Mouse (Mus musculus) kidney, postnatal 0 days (tissue): ENCODE measurements around the gene Cd68. TPM values are rescaled to one million over a fixed set of nuclear protein-coding genes. Genes with fewer than 3 reads are reported as not detected.
"Not testable (repeated sequence)": the region's sequence is repeated elsewhere in the genome, so short reads cannot be mapped to it uniquely, and the experiment has no call there.

Experiments
- ATAC-seq: fragments of 200-750 bp; cut with Nextera tagmentation; replicated peaks from 2 replicates; pipeline ENCODE4 v1.8.0; 2017; ENCODE audit warnings: low read depth, moderate number of reproducible peaks, moderate TSS enrichment, moderate library complexity; ENCODE audit not compliant: low FRiP score
- DNase-seq: peaks from one replicate; pipeline ENCODE4 v3.0.0-alpha.2; 2016; ENCODE audit warnings: low spot score
- H3K27ac ChIP-seq: fragments of 300-500 bp; sonication (generic); 2 replicates; pipeline ENCODE4 v1.5.1; 2014; ENCODE audit warnings: mild to moderate bottlenecking
- H3K27me3 ChIP-seq: fragments of 300-500 bp; sonication (generic); 2 replicates; pipeline ENCODE4 v1.6.1; 2014; ENCODE audit warnings: low read length, mixed read lengths; ENCODE audit not compliant: insufficient read depth
- H3K36me3 ChIP-seq: fragments of 300-500 bp; sonication (generic); 2 replicates; pipeline ENCODE4 v1.6.1; 2014; ENCODE audit warnings: low read length, mixed read lengths; ENCODE audit not compliant: insufficient read depth
- H3K4me1 ChIP-seq: fragments of 300-500 bp; sonication (generic); replicated peaks from 2 replicates; pipeline ENCODE4 v1.6.1; 2014; ENCODE audit warnings: antibody characterized with exemption, low read length, mixed read lengths; ENCODE audit not compliant: insufficient read depth
- H3K4me2 ChIP-seq: fragments of 300-500 bp; sonication (generic); 2 replicates; pipeline ENCODE4 v1.6.1; 2014; ENCODE audit warnings: mild to moderate bottlenecking, low read length, moderate library complexity, mixed read lengths
- H3K4me3 ChIP-seq: fragments of 300-500 bp; sonication (generic); replicated peaks from 2 replicates; pipeline ENCODE4 v1.5.1; 2014; ENCODE audit warnings: low read depth, low read length
- H3K9ac ChIP-seq: fragments of 300-500 bp; sonication (generic); 2 replicates; pipeline ENCODE4 v1.6.1; 2014; ENCODE audit warnings: low read depth, low read length
- H3K9me3 ChIP-seq: fragments of 300-500 bp; sonication (generic); replicated peaks from 2 replicates; pipeline ENCODE4 v1.6.1; 2016; ENCODE audit warnings: low read length, inconsistent platforms, mixed read lengths
- CTCF ChIP-seq: IDR thresholded peaks from 2 replicates; pipeline ENCODE4 v1.5.1; 2016; ENCODE audit warnings: antibody characterized with exemption, low read depth, mild to moderate bottlenecking, moderate library complexity
- WGBS: fragments of 180-500 bp; shearing (Covaris S2); extraction: QIAGEN DNeasy Blood & Tissue Kit; methylation state at CpG from one replicate; pipeline ENCODE4 v1.1.7; 2014; 5-methylcytosine and 5-hydroxymethylcytosine counted together
- polyA plus RNA-seq: library from polyadenylated mRNA; unstranded; fragments of >200 nt; fragmentation: Nextera tagmentation; extraction: Ambion mirVana; gene quantifications from 2 replicates; pipeline ENCODE4 v1.2.1, GENCODE M21; 2015

The Cd68 gene
- polyA plus RNA-seq, 1 experiment from 2014 or later: 10.4 TPM

DNA sequence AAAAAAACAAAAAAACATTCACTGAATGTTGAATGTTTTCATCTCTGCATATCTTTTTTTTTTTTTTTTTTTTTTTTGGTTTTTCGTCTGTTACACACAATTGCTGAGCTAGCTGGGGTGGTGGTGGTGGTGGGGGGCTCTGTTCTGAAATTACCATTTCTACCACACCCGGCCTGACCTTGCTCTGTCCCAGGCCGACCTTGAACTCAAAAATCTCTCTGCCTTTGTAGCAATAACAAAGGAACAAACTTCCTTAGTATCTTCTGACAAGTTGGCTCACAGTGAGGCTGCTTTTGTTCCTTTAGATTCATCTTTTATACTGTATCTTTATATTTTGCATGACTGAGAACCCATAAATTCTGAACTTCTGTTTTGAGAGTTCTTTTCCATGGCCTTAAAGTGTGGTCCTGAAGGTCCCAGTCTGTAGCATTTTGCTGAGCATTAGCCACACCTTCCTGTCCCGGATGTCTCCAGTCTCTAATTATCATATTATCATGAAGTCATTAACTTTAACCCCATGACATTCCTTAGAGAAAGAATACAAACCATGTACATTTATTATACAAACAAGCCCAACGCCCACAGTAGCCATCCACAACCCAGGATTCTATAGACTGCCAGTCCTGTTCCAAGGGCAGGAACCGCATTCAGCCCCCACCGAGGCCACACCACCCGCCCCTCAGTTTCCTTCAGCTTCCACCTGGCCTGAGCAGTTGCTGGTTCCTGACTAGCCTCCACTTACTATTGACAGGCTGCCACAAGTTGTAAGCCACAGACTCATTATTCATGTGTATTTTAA, 38.1 kb upstream of the Cd68 start:
- 64% methylated on average over 8 of the region's 8 CpGs for WGBS

DNA sequence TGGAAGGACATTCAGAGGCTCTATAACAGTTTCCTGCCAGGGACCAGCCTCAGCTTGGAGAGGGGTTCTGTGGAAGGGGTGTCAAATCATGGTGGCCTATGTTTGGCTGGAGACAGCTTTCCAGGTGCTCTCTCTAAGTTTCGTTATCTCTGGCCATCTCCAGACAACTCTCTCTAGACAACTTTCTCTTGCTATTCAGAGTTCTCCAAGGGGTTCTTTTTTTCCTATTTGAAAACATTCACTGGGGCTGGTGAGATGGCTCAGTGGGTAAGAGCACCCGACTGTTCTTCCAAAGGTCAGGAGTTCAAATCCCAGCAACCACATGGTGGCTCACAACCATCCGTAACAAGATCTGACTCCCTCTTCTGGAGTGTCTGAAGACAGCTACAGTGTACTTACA, 37.4 kb upstream of the Cd68 start:
- H3K27ac ChIP-seq, H3K4me2 ChIP-seq, ATAC-seq, H3K27me3 ChIP-seq, H3K36me3 ChIP-seq, H3K9ac ChIP-seq, H3K4me3 ChIP-seq, DNase-seq, H3K9me3 ChIP-seq, H3K4me1 ChIP-seq: not testable (repeated sequence)
- WGBS: 65% methylated on average over 2 of the region's 3 CpGs

More for the DNA sequence above, 38.1 kb upstream of the Cd68 start:
- TF ChIP-seq CTCF: no peak
- H3K4me1 ChIP-seq: no peaks in the 10 kb centered on the region
- no peak overlapping the region for H3K9ac ChIP-seq
- H3K27ac ChIP-seq: no peak overlapping the region
- no peaks in the 10 kb centered on the region for H3K9me3 ChIP-seq
- H3K36me3 ChIP-seq: no peaks in the 10 kb centered on the region
- ATAC-seq (no peak), DNase-seq (no peak)
- H3K4me3 ChIP-seq: no peak overlapping the region
- H3K27me3 ChIP-seq: no peaks in the 10 kb centered on the region
- H3K4me2 ChIP-seq: no peak overlapping the region

DNA sequence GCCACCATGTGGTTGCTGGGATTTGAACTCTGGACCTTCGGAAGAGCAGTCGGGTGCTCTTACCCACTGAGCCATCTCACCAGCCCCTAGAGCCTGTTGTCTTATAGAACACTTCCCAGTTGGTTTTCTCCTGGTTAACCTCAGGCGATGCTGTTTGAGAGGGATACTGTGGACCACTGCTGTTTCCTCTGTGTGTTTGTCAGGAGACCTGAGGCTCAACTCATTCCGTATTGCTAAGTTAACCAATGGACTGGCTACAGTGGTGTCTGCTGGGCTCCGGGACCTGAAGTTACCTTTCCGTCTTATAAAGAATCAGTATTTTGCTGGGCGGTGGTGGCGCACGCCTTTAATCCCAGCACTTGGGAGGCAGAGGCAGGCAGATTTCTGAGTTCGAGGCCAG, 36.9 kb upstream of the Cd68 start:
- H3K36me3 ChIP-seq, H3K27me3 ChIP-seq, DNase-seq, H3K9me3 ChIP-seq, H3K9ac ChIP-seq, H3K4me3 ChIP-seq, H3K4me1 ChIP-seq, ATAC-seq, H3K27ac ChIP-seq, H3K4me2 ChIP-seq: not testable (repeated sequence)
- 94% methylated on average over 9 of the region's 10 CpGs for WGBS

DNA sequence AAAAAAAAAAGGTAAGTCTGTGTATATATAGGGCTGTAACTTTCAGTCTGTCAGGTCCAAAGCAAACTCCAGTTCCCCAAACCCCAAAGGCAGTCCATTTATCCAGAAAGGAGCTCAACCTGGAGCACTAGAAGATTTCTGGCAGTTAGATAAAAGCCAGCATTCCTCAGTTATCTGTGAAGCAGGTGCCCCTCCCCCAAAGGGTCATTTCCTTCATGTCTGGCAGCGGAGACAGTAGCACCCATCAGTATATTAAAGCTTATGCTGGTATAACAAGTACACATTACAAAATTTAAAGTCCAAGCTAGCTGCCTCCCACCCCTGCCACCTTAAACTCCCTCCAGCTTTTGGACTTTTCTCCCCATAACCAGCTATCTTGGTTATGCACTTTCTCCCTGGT, 33.6 kb upstream of the Cd68 start:
- no peak overlapping the region for H3K9ac ChIP-seq
- H3K4me1 ChIP-seq: peaks cover 8% of the 10 kb centered on the region
- 47% methylated on average over 1 of the region's 1 CpGs for WGBS
- no peaks in the 10 kb centered on the region for H3K36me3 ChIP-seq
- H3K9me3 ChIP-seq: no peaks in the 10 kb centered on the region
- no peak for TF ChIP-seq CTCF
- H3K27me3 ChIP-seq: no peaks in the 10 kb centered on the region
- ATAC-seq (no peak), DNase-seq (no peak)
- H3K27ac ChIP-seq: no peak overlapping the region
- H3K4me3 ChIP-seq: no peak overlapping the region
- H3K4me2 ChIP-seq: no peak overlapping the region

DNA sequence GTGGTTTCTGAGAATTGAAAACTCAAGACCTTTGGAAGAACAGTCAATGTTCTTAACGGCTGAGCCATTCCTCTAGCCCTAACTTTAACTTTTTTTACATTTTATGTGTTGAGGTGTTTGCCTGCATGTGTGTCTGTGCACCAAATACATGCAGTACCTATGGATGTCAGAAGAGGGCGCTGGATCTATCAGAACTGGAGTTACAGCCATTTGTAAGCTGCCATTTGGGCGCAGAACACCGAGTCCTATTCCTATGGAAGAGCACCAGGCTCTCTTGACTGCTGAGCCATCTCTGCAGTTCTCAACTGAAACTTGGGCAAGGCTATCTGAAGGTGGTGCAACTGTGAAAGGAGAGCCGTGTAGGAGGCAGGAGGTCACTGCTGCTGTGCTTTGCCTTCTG, 32.6 kb upstream of the Cd68 start:
- H3K4me3 ChIP-seq: no peak overlapping the region
- no peak overlapping the region for H3K9ac ChIP-seq
- WGBS: 69% methylated on average over 5 of the region's 5 CpGs
- ATAC-seq (no peak), DNase-seq (no peak)
- H3K27ac ChIP-seq: no peak overlapping the region
- TF ChIP-seq CTCF: peak; percentile 34; the same call in 1 of the 2 replicates
- no peaks in the 10 kb centered on the region for H3K36me3 ChIP-seq
- no peaks in the 10 kb centered on the region for H3K27me3 ChIP-seq
- H3K9me3 ChIP-seq: no peaks in the 10 kb centered on the region
- H3K4me2 ChIP-seq: no peak overlapping the region
- H3K4me1 ChIP-seq: peaks cover 9% of the 10 kb centered on the region

DNA sequence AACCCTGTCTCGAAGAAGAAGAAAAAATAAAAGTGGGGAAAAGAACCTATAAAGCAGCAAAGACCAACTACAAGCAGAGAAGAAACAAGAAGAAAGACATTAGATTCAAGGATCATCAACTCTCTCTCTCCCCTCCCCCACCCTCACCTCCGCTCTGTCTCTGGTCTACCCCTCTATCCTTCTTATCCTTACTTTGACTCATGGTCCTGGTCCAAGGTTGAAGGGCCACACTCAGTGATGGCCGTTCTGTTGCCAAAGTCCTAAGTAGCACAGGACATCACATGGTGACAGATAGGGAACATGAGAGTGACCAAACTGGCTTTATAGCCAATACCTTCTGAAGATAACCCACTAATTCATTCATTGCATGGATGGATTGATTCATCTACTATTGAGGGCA, 31.4 kb upstream of the Cd68 start:
- Histone ChIP-seq H3K9me3 (no peaks in the 10 kb centered on the region), H3K27ac (no peak overlapping the region), H3K9ac (no peak overlapping the region), H3K4me2 (no peak overlapping the region), H3K27me3 (no peaks in the 10 kb centered on the region), H3K4me3 (no peak overlapping the region), H3K36me3 (no peaks in the 10 kb centered on the region), H3K4me1 (peaks cover 14% of the 10 kb centered on the region)
- WGBS: 87% methylated on average over 3 of the region's 3 CpGs
- no peak for TF ChIP-seq CTCF
- ATAC-seq (no peak), DNase-seq (no peak)
